Mouse (Mus musculus): ENCODE data around the gene Sdf4.

The Sdf4 gene

GRCm38 (mm10) chr4:156004109-156004508, 11.4 kb downstream of the Sdf4 start:
- DNase-seq (ENCODE audit: low read depth, low spot score) = no peak

DNA sequence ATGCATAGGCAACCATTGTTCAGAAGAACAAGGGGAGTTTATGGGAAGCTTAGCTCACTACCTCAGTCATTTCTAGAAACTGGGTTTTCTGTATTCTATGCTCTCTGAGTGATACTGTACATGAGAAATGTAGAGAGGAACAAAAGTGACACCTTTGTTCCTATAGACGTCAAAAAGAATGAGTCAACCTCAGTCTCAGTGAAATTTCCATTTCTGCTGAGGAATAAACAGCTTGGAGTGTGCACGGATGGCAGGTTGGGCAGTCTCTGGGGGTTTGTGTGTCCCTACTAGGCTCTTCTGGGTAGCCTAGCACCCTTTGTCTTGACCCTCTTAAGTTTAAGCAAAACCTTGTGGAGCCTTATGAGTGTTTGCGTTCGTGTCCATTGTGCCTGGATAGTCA, 15.7 kb downstream of the Sdf4 start:
- no peak for DNase-seq (ENCODE audit: low read depth, low spot score)

GRCm38 (mm10) chr4:156013637-156014036, 21.0 kb downstream of the Sdf4 start, which contains the start of gene Tnfrsf4:
TSS of gene Tnfrsf4 (plus strand) at chr4:156013843.
- DNase-seq (ENCODE audit: low read depth, low spot score) = no peak

DNA sequence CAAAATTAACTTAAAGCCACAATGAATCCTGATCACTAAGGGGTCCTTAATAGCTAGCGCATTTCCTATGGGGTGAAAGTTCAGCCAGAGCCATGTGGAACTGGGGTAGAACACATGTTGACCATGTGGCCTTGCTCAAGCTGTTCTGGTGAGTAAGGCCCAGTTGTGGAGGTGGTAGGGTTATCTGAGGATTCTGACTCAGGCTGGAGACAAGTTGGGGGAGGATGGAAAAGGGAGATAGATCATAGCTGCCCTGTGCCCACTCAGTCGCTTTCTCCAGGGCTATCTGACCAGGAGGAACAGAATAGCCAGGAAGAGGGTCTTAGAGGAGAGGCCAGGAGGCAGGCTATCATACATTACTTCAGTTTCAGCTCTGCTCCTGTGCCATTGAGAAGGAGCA, 21.8 kb downstream of the Sdf4 start:
- DNase-seq (ENCODE audit: low read depth, low spot score) = no peak

- DNase-seq (ENCODE audit: low read depth, low spot score) = no peak
Measured at GRCm38 (mm10) chr4:156019771-156020170, 27.1 kb downstream of the Sdf4 start.

- no peak for DNase-seq (ENCODE audit: low read depth, low spot score)
Measured at GRCm38 (mm10) chr4:156021381-156021780, 28.7 kb downstream of the Sdf4 start.

GRCm38 (mm10) chr4:156021942-156022419, 29.3 kb downstream of the Sdf4 start:
- no peak for DNase-seq (ENCODE audit: low read depth, low spot score)

DNA sequence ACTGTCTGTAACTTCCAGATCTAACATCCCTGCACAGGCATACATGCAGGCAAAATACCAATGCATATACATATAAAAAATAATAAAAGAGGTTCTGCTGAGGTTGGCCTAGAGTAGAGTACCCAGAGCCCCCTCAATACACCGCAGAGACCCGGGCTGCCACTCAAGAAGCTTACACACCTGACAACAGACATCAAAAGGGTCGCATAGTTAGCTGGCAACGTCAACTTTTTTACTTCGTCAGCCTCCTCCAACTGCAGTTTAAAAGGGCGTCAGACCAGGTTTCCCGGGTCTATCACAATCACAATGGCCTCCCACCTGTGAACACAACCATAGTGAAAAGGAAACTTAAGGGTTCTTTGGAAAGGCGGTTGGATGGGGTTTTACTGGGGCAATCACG, 30.8 kb downstream of the Sdf4 start:
- no peak for DNase-seq (ENCODE audit: low read depth, low spot score)

DNA sequence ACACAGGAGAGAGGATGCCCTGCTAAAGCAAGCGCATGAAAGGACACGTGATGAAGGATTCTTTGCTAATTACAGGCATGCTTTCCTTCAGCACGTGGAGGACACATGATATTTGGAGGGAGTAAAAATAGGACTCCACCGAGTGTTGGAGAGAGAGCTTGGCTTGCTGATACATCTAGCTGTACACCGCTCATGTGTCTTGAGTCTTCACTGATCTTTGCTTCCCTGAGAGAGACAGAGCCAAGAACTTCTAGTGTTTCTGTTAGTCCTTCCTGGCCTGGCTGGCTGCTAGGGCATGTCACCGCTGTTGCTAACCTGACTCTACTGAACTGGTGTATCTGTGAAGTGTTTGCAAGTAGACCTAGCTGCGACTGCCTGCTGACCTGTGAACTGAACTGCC, 31.5 kb downstream of the Sdf4 start:
- peak; percentile 87 for DNase-seq (ENCODE audit: low read depth, low spot score)

- no peak for DNase-seq (ENCODE audit: low read depth, low spot score)
Measured at GRCm38 (mm10) chr4:156026013-156026412, 33.3 kb downstream of the Sdf4 start, which contains the start of gene Tnfrsf18. TSS of gene Tnfrsf18 (plus strand) at chr4:156026164.

DNA sequence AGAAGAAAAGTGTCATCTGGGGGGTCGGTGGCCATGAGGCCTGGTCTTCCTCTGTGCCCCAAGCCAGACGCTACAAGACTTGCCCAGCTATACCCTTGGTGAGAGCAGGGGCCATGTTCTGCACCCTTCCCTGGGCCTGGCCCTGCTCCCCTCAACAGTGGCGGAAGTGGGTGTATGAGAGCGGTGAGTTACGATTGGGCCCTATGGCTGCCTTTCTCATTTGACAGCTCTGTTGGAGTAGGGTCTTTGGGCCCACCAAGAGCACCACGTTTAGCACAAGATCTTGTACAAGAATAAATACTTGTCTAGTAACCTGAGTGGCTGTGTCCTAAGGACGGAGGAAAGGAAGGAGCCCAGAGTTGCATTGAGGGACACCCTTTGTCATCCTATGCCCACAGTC, 35.9 kb downstream of the Sdf4 start:
- DNase-seq (ENCODE audit: low read depth, low spot score) = no peak

DNA sequence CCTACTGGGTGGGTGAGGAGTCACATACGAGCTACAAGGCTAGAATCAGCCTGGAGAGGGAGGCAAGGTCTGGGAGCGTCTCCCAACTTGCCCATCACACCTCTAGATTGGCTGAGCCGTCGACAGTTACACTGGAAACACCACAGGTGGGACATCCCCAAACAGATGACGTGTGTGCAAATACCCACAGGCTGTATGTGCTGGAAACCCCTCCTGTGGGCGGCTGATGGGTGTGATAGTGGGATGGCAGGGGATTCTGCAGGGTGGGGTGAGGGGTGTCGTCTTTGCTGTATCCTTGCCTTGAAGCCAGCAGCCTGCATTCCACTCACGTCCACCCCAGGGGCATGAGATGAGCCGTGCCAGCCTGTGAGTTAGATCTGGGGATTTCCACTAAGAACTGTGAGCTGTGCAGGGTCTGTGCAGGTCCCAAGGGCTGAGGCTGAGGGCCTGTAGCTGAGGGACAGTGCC, 38.0 kb downstream of the Sdf4 start:
- no peak for DNase-seq (ENCODE audit: low read depth, low spot score)

DNA sequence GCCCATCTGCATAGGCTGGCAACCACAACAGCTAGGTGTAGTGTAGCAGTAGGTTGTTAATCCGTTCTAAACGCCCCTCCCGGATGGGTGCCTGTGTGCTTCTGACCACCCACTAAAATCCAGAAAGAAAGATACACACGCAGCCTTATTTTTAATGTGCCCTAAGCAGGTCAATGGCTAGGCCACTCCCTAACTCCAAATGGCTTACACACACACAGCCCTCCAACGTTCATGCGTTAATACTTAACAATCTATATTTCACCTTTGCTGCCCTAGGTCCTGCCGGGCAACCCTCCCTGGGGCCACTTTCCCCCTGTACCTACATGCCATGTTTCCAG, 38.6 kb downstream of the Sdf4 start:
- DNase-seq (ENCODE audit: low read depth, low spot score) = no peak

GRCm38 (mm10) chr4:156031593-156032391, 39.1 kb downstream of the Sdf4 start:
- DNase-seq (ENCODE audit: low read depth, low spot score) = peak; percentile 83

GRCm38 (mm10) chr4:156032856-156033255, 40.2 kb downstream of the Sdf4 start:
- no peak for DNase-seq (ENCODE audit: low read depth, low spot score)

DNA sequence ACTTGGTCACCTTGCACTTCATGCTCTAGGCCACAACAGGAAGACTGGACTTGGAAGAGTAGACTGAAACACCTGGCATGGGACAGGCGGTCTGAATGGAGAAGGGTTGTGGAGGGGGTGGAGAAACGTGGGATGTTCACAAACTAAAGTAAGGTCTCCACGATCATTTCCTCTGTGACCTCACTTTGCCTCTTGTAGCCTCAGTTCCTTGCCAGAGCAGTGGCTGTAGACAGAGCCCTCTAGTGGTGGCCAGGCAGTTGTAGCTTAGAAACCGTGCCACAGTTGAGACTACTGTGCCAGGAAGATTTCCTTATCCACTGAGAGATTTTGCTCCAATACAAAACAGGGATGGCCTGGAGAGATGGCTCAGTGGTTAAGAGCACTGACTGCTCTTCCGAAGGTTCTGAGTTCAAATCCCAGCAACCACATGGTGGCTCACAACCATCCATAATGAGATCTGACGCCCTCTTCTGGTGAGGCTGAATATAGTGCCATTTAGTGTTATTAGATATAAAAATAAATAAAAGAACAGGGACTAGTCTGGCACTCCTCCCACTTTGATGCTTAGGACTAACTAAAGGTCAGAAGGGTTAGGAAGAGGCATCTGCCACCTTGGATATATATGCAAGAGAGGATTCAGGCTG, 40.9 kb downstream of the Sdf4 start:
- peak; percentile 55 for DNase-seq (ENCODE audit: low read depth, low spot score)

GRCm38 (mm10) chr4:156034301-156034700, 41.6 kb downstream of the Sdf4 start:
- DNase-seq (ENCODE audit: low read depth, low spot score) = no peak

- DNase-seq (ENCODE audit: low read depth, low spot score) = no peak
Measured at GRCm38 (mm10) chr4:156034901-156035300, 42.2 kb downstream of the Sdf4 start.

- DNase-seq (ENCODE audit: low read depth, low spot score) = no peak
Measured at GRCm38 (mm10) chr4:156044754-156045153, 52.1 kb downstream of the Sdf4 start.

DNA sequence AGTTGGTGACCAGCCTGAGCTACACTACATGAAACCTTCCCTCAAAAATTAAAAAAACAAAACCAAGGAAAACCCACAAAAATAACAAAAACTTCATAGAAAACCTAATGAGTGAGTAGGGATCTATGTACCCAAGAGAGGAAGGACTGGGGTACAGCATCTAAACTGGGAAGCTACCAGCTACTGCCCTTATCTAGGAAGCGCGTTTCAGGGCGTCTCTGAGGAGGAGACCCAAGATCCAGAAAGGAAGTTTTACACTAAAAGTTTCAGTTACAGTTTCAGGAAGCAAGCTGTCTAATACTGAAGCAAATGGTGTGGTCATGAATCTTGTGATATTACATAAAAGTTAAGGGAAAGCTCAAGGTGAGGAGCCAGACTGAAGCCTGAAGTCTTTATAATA, 57.1 kb downstream of the Sdf4 start:
- no peak for DNase-seq (ENCODE audit: low read depth, low spot score)

DNA sequence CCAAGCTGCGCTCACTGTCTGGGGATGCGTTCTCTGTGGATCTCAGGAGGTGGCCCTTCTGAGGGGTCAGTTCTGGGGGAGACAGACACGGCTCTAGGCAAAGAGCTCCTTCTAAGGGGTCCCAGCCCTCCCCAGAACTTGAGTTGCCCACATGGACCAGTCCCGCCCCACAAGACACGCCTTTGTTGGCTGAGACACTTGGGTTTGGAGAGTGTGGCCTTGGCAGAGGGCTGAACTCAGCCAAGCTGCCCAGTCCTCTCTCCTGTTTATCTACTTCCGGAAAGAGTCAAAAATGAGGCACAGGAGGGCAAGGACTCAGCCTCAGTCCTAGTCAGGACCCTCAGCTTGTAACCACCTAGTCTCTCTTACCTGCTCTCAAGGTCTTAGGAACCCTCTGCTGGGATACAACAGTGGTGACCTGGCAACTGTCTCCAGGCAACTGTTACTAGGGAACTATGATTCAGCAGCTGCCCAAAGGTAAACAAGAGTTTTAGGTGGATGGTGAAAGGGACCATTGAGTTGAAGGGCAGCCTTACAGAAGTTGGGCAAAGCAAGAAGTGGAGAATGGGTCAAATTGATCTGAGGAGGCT, 57.8 kb downstream of the Sdf4 start:
- DNase-seq (ENCODE audit: low read depth, low spot score) = no peak

DNA sequence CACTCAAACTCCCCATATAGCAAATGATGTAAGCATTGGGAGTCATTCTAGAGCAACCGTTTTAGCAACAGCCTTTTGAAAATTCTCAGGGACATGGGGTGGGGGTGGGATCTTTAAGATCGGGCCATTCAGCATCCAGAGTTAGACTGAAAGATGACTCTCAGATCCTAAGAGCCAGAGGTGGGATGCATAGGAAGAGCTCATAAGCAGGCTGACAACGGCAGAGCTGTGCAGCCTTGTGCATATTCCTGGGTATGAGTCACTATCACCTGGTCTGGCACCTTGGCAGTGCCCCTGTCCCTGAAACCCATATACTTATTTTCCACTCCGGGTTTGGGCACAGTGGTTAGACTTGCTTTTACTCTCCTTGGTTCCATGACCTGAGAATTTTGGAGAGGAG, 60.4 kb downstream of the Sdf4 start:
- no peak for DNase-seq (ENCODE audit: low read depth, low spot score)

DNA sequence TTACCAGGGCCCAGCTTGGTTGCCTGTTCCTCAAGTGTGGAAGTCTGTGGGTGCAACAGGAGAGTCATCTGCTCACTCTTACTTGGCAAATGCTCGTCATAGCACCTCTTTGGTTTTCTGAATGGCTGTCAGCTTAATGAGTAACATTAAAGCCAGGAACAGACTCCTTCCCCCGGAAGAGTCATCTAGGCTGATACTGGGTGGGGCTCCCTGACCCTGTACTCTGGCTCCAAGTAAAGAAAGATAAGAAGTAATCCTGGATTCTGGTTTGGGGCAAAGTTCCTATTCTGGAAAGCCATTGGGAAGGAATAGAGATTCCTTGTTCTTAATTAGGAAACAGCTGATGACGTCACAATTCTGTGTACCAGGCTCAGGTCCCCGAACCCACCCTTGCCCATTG, 61.5 kb downstream of the Sdf4 start:
- no peak for DNase-seq (ENCODE audit: low read depth, low spot score)
